Mouse (Mus musculus) cerebellum, adult 11 months (tissue): ENCODE measurements around the gene Cers6.

Source experiments
- DNase-seq: peaks from one replicate; pipeline ENCODE4 v3.0.0; 2022

Cers6 gene

DNA sequence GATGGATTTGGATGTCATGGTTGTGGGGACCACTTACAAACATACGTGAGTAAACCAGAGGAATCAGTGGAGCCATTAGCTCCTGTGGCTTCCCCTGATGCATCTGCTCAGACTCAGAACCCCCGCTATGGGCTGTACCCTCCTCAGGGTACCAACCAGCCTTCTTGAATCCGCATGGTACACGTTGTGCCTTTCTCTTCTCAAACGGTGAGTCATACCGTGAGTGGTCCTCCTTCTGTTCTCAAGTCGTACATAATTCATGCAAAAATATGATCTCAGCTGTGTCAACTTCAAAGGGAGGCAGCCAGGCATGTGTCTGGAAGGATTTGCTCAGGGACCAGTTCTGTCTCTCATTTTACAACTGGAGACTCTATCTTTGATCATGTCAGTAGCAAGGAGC, 23.3 kb downstream of the Cers6 start:
- no peak for DNase-seq

DNA sequence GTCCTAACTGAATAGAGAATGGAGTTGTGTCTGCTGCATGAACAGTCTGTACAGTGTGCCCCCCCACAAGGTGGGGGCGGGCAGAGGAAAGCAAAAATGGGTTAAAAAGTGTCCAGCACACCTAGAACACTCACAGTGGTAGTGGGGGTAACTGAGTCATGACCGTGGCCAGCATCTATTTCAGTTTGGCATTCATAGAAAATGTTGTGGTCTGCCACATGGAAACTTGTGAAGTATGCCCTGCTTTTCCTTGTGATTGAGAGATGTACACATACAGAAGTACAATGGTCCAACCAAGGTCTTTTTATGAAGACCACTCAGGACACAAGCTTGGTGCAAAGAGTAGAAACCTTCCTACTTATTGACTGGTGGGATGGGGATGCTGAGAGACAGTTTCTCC, 24.0 kb downstream of the Cers6 start:
- no peak for DNase-seq

DNA sequence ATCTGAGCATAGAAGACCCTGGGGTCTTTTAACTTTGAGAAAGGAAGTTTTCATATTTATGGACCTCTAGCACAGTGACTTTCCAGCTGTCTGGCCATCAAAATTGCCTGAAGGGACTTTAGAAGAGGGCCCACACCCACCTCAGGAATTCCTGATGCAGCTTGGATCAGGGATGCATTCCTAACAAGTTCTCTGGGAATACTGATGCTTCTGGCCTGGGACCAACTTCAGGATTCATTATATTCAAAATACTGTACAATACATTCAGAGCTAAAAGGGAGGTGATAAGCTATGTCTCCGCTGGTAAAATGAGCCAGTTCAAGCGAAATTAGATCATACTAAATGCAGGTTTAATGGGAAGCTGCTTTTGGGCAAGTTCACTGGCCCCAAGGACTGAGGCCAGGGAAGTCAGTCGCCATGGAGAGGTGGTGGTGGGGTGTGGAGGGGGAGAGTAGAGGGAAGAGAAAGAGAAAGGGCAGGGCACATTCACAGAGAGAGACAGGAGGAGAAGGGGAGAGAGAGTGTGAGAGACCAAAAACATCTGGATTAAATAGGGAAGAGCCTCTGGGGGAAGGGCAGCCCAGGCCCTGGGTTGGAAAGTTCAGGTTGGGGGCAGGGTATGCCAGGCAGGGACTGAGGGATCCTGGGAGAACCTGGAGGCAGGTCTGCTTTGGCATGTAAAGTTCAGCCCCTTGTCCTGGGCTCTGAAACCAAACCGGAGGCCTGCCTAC, 24.7 kb downstream of the Cers6 start:
- DNase-seq: no peak

DNA sequence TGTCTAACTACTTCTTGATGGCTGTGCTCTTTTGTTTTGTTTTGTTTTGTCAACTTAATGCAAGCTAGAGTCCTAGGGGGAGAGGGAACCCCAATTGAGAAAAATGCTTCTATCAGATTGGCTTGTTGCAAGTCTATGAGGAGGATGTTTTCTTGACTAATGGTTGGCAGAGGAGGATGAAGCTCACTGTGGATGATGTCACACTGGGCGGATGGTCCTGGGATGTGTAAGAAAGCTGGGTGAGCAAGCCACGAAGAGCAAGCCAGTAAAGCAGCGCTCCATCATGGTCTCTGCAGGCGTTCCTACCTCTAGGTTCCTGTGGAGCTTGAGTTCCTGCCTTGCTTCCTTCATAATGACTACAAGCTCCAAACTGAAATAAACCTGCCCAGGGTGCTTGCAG, 25.4 kb downstream of the Cers6 start:
- no peak for DNase-seq

DNA sequence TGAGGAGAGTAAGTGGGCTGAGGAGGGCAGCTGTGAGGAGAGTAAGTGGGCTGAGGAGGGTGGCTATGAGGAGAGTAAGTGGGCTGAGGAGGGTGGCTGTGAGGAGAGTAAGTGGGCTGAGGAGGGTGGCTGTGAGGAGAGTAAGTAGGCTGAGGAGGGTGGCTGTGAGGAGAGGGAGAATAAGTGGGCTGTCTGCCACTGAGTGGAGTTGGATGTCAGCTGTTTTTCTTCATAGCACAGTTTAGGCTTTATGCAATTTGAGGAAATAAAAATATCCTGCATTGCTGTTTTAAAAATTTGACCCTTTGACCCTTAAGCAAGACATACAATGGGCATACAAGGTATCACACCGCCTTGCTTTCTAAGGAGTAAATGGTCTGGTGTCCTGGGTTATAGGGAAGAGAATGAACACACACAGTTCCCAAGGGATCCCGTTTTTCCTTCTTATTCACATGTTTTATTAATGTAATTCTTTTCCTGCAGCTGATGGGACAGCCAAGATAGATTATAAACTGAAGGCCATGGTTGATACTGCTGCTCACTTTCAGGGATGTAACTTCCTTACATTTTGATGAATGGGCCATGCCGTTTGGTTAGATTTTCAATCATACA, 27.0 kb downstream of the Cers6 start:
- no peak for DNase-seq

DNA sequence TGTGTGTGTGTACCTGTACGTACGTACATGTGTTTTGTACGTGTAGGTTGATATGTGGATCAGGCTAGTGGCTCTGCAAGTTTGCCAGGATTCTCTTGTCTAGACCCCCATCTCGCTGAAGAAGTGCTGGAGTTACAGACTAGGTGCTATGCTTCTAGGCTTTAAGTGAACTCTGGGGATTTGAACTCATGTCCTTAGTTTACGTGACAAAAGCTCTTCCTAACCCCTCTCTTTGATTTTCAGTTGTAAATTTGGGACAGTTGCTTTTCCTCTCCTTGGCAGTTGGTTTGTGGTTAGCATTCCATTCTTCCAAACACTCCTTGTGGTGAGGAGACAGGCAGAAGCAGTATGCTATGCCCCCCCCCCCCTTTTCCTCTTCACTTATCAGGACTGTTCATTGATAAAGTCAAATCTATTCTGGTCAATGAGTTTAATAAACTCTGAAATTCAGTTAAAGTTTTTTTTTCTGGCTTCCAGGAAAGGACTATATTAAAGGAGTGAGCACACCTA, 28.5 kb downstream of the Cers6 start:
- no peak for DNase-seq

DNA sequence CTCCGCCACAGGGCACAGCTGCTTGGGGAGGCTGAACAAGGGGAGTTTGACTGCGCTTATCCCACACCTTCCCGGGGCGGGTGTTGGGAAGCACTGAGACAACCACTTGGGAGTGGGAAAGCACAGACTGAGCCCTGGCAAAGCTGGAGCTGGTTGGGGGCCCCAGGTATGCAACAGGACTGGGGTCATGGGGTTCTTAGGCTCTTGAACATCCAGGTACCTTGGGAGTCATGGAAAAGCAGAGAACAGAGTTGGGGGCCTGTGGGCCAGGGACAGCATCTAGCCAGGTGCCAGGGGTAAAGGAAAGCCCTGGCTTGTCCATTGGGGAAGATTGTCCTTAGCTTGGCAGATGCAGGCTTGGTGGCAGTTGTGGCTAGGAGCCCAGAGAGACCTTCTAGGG, 31.2 kb downstream of the Cers6 start:
- DNase-seq: no peak

DNA sequence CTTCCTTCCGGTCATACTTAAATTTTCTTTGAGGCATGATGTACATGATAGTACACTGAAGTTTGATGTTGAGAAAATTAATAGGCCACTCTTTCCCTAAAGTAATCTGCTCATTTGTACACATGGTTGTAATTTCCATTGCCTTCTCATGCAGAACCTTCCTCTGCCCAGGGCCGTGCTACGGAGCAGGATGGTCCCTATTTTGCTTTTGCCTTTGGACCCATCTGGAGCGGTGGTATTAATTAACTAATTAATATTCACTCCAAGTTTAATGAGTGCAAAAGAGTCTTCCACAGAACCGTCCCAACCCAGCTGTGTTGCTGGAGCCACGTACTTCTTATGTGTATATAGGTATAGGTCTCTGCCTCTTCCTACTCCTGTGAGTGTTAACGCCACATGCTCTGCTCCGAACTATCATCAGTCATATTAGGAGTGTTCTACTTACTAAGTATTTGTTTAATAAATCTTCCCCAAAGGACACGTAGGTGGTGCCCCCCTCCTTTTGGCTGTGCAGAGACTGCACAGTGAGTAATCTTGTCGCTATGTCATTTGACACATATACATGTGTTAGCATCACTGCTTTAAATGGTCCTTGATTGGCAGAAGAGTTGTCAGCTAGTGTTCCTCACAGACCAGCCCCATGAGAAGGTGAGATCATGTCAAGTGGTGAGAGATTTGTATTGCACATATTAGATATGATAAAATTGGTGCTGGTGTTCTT, 34.0 kb downstream of the Cers6 start:
- no peak for DNase-seq

DNA sequence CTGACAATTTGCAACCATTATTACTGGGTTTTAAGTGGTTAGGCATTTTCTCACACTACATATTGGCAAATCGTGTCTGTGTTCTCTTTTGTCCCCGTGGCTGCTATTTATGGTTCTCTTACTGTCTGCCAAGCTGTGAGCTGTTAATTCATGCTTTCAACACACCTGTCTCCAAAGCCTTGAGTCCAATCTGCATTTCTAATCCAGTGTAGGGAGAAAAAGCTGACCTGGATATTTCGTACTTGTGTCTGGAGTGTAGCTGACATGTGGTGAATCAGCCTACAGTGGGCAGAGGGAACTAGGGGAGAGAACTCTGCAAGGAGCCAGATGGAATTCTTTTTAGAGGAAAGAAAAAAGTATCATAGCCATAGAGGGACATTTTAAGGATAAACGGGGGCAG, 35.0 kb downstream of the Cers6 start:
- DNase-seq: peak; percentile 31

DNA sequence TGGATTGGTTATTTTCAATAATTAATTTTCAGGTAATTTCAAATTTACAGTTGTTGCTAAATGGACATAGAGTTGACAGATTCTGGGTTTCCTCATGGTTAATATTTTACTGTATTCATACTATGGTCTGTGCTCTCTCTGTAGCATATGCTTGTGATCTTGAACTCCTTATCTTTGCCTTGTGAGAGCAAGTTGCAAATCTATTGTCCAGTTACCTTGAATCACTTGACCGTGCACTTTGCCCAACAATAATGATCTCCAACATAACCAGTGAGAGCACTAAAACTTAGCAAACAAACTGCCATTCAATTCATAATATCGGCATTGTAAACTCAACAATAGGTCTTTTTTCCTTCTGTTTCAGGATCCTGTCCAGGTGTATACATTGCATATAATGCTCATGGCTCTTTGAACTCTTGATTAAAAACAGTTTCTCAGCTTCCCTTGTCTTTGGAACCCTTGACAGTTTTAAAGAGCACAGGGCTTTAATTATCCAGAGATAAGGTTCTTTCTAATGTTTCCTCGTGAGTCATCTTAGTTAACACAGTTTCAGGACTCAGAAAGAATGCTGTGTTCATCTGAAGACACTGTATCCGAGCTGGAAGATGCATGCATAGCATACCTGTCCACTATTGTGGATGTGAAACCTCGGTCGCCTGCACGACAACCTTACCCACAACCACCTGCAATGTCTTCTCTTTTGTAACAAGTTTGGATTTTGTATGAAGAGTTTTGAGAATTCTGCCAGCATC, 38.7 kb downstream of the Cers6 start:
- DNase-seq: no peak

DNA sequence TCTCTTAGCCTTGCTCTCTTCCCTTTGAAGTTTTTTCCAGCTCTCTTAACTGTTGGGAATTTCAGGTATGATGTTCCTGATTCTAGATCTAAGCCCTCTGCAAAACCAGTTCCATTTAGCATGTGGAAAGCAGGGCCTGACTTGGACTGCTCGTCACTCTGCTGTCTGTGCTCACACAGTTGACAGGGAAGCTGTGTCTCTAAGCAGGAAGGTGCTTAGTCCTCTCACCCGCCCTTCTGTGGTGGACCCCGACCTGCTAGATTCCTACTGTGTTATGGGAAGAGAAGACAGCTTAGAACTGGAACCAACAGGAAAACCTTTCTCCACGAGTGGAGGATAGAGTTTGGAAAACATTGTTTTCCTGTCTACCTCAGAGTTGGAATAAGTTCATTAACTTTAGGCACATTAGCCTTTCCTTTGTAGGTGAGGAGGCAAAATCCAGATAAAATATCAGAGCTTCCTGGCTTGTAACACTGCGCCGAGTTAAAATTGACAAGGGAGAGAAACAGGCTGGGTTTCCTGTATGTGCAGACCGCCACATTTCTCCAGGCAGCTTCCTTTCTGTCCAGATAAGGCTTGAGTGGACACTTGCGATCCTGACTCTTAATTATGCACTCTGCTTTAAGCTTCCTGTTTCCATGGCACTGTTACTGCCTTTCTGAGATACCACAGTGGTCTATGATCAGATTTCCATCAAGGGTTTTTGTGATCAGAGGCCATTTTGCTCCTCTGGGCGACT, 39.6 kb downstream of the Cers6 start:
- no peak for DNase-seq

DNA sequence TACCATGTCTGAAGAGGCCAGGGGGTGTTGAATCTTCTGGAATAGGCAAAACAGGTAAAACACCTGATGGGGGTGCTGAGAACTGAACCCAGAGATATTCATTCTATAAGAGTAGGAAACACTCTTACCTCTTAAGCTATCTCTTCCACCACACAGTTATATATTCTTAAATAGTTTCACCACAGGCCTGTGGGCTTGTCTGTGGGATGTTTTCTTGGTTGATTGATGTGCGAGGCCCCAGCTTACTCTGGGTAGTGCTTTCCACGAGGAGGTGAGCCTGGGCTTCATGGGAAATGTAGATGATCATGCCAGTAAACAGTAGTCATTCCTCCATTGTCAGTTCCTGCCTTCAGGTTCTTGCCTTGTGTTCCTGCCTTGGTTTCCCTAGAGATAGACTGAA, 40.5 kb downstream of the Cers6 start:
- DNase-seq: no peak

DNA sequence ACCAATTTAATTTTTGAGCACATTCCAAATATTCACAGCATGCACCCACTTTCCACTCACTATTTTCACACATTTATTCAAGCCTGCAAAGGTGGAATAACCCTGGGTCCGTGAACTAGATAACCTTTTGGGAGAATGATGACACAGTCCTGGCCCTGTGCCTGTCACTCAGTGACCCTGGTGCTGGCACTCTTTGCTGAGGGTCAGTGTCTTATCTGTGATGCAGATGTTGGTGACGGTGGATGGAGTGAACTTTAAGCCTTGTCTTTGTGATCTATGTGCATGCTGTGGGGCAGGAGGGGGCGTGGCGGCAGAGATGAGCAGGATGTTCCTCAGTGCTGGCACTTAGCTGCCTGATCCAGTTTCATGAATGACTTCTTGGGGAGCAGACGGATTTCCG, 41.3 kb downstream of the Cers6 start:
- no peak for DNase-seq

DNA sequence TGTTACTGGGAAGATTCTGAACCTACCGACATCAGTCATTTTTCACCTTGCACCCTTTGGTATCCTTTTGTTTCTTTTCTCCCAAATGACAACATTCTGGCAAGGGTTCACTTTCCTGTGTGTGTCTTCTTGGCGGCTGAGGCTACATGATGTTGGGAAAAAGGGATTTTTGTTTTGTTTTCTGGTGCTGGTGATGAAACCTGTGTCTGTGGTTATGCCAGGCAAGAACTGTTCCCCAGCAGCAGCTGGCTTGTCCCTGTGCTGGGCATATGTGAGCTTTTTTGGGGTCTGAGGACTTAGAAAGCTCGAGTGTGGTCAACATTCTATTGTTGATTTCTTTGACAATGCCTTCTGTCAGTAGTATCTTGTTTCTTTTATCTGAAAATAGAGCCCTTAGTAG, 45.7 kb downstream of the Cers6 start:
- no peak for DNase-seq

DNA sequence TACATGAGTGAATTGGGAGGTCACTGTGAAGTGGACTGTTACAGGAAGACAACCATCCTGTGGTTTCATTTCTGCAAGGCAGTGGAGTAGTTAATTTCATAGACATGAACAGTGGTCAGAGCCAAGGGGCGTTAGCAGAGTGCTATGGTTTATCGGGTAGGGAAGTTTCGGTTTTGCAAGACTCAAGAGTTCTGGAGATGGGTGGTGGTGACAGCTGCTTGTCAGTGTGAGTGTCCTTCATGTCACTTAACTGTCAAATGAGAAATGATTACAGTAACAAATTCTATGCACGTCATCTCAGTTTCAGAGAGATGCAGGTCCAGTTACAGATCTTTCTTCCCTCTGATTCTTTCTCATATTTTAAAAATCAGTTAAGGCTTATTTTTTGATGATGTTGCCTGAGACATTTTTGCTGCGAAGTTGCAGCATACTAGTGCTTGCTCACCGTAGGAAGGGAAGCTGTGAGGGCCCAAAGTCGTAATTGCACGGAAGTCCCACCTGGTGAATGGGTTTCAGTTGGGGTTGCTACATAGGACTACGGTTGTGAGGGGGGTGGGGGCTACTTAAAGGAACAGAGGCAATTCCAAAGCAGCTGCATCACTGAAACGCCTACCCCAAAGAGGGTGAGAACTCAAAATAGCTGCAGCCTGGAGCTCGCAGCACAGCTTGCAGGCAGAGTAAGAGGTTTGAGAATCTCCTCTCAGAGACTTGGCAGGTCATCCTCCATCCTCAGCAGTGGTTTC, 46.7 kb downstream of the Cers6 start:
- no peak for DNase-seq

DNA sequence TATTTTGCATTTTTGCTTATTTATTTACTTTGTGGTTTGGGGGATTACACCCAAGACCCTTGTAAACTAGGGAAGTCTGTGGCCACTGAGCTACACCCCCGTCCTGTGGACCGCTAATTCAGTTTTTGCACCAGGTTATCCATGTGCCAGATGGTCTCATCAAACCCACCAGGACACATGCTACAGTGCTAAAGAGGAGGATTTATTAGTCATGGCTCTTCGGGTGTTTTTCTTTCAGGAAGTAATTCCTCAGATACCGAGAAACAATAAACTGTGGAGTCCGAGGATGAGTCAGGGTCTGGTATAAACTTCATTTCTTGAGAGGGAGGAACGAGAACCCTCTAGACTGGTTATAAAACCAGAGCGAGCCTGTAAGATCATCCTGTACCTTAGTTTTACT, 49.5 kb downstream of the Cers6 start:
- no peak for DNase-seq

DNA sequence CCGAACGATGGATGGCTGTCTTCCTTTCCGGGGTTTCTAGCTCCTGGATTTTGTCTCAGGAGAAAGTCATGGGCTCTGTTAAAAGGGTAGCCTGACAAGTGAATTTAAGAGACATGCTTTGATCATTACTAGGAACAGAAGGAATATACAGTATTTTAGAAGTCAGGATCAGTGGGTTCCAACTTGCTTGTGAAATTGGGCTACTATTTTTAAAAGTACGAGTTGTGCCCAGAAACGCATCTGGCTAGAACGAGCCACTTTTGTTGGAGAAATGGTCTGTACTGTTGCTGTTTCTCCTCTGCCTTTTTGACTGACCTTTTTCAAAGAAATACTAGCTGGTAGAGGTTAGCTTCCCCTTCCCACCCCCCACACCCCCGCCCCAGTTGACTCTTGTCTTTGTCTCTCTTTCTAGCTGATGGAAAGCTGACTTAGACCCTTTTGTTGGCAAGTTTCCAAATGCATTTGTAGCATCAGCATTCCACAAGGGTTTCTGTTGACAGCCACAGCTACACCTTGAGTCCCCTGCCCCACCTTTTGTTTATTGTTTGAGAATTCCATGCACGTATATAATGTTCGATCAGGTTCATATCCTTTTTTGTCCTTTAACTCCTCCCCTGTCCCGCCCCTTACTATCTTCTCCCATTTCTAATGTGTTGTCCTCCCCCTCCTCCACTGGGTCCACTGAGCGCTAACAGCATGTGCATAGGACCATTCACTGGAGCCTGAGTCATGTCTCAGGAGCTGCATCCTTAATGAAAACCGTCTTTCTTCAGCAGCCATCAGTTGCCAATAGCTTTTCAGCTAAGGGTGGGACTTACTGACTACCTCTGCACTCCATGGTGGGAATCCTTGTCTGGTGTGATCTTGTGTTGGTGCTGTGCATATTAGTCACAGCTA, 50.6 kb downstream of the Cers6 start:
- no peak for DNase-seq

DNA sequence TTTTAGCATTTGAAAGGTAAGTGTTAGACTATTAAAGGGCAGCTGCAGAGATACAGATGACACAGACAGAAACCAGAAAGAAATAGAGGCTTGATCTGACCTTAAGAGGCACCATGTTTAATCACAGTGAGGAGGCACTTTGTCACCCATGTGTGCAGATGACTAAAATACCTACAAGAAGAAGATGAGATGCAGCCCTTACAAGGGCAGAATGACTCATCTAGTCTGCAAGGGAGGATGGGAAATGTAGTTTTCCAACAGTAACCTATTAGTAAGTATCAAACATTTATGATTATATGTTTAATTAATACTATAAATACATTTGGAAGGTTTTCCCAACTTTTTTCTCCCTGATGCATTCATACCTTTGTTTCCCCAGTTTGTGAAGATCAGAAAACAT, 54.5 kb downstream of the Cers6 start:
- DNase-seq: no peak

DNA sequence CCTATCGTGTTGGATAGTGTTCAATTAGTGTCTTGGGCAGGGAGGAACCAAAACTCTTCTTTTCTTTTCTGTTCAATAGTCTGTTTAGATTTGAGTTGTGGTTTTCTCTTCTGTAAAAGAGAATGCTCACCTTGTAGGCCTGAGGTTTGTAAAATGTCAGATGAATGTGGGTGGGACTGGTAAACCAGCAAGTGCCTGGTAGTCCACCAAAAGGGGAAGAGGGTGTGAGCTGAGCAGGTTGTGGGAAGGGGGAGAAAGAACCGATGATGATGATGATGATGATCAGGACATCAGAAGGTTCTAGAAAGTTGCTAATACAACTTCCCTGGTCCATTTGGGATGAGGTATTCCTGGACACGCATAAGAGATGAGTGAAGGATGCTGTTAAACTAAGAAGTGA, 55.1 kb downstream of the Cers6 start:
- DNase-seq: no peak

DNA sequence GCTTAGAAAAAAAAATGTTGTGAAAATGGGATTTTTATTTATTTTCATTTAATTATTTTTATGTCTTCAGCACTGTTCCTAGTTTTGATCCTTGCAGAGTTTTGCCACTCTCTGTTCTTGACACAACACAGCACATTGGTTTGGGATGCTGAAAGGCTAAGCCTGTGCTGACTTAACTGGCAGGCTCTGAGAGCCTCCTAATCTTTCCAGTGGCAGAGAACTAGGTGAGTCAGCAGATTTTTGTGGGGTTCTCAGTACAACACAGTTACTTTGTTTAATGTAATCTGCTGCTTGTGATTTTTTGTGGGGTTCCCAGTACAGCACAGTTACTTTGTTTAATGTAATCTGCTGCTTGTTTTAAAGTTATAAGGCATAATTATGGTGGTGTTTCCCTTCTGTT, 55.8 kb downstream of the Cers6 start:
- DNase-seq: no peak

DNA sequence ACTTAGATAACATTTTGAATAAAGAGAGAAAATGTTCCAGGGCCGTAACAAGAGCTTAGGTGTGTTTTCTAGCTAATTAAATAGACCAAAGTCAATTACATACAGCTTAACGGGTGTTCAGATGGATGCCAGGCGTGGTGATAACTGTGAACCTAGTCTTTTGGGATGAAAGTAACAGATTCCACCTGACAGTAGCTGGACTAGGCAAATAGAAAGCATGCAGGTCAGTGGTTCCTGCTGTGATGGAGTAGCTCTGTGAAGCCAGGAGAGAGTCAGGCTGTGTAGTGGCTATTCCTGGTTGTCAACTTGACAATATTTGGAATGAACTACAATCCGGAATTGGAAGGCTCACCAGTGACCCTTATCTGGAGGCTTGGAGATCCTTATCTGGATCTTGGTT, 56.3 kb downstream of the Cers6 start:
- no peak for DNase-seq
